Mouse (Mus musculus) C2C12 (cell line): Measurements from ENCODE around the gene Tpo.

Experiments
- CTCF ChIP-seq: IDR thresholded peaks from one replicate; pipeline ENCODE4 v1.5.1; 2011; ENCODE audit not compliant: control insufficient read depth, insufficient read depth, insufficient read length
- MAX ChIP-seq: IDR thresholded peaks from one replicate; pipeline ENCODE4 v1.6.1; 2011; ENCODE audit warnings: mild to moderate bottlenecking, control low read depth
- USF1 ChIP-seq: IDR thresholded peaks from one replicate; pipeline ENCODE4 v1.6.1; 2011; ENCODE audit warnings: low read depth, mild to moderate bottlenecking, control low read depth, moderate library complexity

DNA sequence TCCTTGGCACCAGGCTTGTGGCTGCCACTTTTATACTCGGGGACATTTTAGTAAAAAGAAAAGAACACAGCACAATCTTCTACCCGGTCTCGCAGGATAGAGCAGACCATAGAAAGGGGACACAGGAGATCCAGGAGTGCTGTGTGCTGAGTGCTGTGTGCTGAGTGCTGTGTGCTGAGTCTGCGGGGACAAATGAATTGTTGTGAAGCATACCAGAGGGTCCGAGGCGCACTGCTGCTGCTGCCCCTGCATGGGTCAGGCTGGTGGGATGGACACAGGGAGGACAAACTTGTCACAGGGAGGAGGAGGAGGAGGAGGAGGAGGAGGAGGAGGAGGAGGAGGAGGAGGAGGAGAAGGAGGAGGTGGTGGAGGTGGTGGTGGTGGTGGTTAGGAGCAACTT is 83.6 kb downstream of the Tpo start:
- TF ChIP-seq CTCF, result no peak
- TF ChIP-seq MAX, result no peak
- no peak for TF ChIP-seq USF1
